Mouse (Mus musculus): ENCODE measurements at regions not wholly inside any gene's neighbourhood (a gene's known extent, or its start where the extent isn't known, plus 50 kb on each side); places are given as distances from the start of the nearest gene placed in this dataset.
A peak's percentile ranks its signal among the peaks of the same experiment; 100 is the strongest.

GRCm38 (mm10) chr4:89621260-89621659 lies 58.0 kb upstream of the Dmrta1 start:
- no peak overlapping the region for H3K4me3 ChIP-seq (replicated peaks; ENCODE audit: extremely low read depth, low read depth, low read length)
- no peak for DNase-seq
- WGBS = 46% methylated on average over 7 of the region's 7 CpGs
- H3K4me1 ChIP-seq (ENCODE audit: control insufficient read depth, insufficient read depth, low read length) = no peaks in the 10 kb centered on the region
- TF ChIP-seq POLR2A (IDR thresholded peaks at IDR 0.05; ENCODE audit: borderline replicate concordance, extremely low read depth, low read depth, low read length) = no peak
- TF ChIP-seq CTCF (IDR thresholded peaks at IDR 0.05; ENCODE audit: insufficient read depth, low read length) = no peak

DNA sequence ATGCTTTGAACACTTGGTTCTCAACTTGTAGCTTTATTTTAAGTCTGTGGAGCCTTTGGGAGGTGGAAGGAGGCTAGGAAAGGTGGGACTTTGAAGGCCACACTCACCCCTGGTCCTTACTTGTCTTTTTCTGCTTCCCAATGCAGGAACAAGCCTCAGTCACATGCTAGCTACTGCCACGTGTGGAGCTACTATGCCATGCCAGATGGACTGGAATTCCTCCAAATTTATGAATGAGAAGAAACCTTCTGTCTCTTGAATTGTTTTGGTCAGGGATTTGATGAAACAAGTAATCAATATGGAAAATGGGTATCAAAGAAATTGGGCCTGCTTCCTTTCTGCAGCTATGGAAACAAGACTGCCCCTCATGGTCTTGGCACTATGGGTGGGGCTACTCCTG lies 74.5 kb upstream of the Dmrta1 start:
- no peaks in the 10 kb centered on the region for H3K4me1 ChIP-seq (ENCODE audit: control insufficient read depth, insufficient read depth, low read length)
- 43% methylated on average over 1 of the region's 1 CpGs for WGBS
- DNase-seq = no peak
- TF ChIP-seq POLR2A (IDR thresholded peaks at IDR 0.05; ENCODE audit: borderline replicate concordance, extremely low read depth, low read depth, low read length) (no peak), CTCF (IDR thresholded peaks at IDR 0.05; ENCODE audit: insufficient read depth, low read length) (no peak)
- H3K4me3 ChIP-seq (replicated peaks; ENCODE audit: extremely low read depth, low read depth, low read length) = no peak overlapping the region

DNA sequence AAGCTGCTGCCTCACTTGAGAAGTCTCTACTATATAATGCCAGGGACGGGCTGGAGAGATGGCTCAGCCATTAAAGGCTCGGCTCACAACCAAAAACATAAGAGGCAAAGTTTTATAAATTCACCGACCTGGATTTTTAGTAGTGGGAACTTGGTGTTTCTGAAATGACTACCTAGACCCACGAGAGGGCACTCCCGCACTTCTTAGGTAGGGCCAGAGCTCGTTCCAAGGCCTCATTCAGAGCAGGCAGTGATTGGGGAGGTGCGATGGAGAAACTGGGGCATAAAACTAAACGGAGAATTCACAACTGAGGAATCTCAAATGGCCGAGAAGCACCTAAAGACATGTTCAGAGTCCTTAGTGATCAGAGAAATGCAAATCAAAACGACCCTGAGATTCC lies 103.7 kb upstream of the Dmrta1 start:
- no peak overlapping the region for H3K4me3 ChIP-seq (replicated peaks; ENCODE audit: extremely low read depth, low read depth, low read length)
- TF ChIP-seq POLR2A (IDR thresholded peaks at IDR 0.05; ENCODE audit: borderline replicate concordance, extremely low read depth, low read depth, low read length) (no peak), CTCF (IDR thresholded peaks at IDR 0.05; ENCODE audit: insufficient read depth, low read length) (no peak)
- H3K4me1 ChIP-seq (ENCODE audit: control insufficient read depth, insufficient read depth, low read length) = no peaks in the 10 kb centered on the region
- WGBS = 14% methylated on average over 10 of the region's 10 CpGs
- DNase-seq = no peak

DNA sequence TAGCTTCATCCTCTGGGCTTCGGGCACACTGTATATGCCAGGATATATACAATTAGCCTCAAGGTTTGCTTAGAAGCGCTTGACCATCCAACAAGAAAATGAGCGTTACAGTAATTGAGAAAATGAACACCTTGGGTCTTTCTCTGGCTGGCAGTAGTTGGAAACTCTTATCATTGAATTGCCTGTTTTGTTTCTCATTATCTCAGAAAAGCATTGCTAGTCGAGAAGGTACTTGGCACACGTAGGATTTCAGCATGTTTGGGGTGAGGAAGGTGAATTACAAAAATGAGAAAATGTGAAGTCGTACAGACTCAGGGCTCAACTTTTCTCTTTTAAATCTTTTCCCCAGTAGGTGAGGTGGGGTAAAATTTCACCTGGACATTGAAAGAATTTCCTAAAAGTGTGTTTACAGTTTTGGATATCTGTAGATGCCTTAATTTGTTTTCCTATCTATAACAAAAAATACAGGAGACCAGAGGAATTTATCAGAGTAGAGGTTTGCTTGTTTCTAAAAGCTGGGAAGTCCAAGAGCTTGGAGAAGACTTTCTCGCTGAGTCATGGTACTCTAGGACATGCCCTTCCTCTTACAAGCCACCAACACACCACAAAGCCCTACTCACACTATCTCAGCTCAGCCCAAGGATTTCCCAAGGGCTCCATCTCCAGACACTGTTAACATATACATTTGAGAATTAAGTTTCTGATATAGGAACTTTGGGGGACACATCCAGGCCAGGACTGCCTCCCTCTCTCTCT lies 124.3 kb upstream of the Dmrta1 start:
- WGBS = 71% methylated on average over 7 of the region's 7 CpGs
- DNase-seq = no peak
- no peak overlapping the region for H3K4me3 ChIP-seq (replicated peaks; ENCODE audit: extremely low read depth, low read depth, low read length)
- no peaks in the 10 kb centered on the region for H3K4me1 ChIP-seq (ENCODE audit: control insufficient read depth, insufficient read depth, low read length)
- no peak for TF ChIP-seq POLR2A (IDR thresholded peaks at IDR 0.05; ENCODE audit: borderline replicate concordance, extremely low read depth, low read depth, low read length)
- TF ChIP-seq CTCF (IDR thresholded peaks at IDR 0.05; ENCODE audit: insufficient read depth, low read length) = no peak

DNA sequence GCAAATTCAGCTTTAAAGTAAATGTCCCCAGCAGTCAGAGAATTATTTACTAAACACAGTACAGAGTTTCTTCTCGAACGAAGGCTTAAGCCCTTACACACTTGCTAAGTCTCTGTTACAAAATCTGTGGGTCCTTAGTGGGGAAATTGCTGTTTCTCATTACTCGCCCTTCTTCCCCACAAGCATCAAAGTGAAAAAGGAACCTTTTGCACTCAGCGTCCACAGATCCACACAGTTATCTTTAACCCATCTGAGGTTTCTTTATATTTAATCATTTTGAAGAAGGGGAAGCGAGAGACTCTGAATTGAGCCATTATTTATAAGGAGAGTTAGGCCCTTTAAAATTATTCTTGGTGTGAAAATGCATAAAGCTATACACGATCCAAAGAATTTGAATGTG lies 126.7 kb upstream of the Dmrta1 start:
- no peaks in the 10 kb centered on the region for H3K4me1 ChIP-seq (ENCODE audit: control insufficient read depth, insufficient read depth, low read length)
- no peak for TF ChIP-seq CTCF (IDR thresholded peaks at IDR 0.05; ENCODE audit: insufficient read depth, low read length)
- TF ChIP-seq POLR2A (IDR thresholded peaks at IDR 0.05; ENCODE audit: borderline replicate concordance, extremely low read depth, low read depth, low read length) = no peak
- no peak for DNase-seq
- H3K4me3 ChIP-seq (replicated peaks; ENCODE audit: extremely low read depth, low read depth, low read length) = no peak overlapping the region
- WGBS = 57% methylated on average over 6 of the region's 6 CpGs

DNA sequence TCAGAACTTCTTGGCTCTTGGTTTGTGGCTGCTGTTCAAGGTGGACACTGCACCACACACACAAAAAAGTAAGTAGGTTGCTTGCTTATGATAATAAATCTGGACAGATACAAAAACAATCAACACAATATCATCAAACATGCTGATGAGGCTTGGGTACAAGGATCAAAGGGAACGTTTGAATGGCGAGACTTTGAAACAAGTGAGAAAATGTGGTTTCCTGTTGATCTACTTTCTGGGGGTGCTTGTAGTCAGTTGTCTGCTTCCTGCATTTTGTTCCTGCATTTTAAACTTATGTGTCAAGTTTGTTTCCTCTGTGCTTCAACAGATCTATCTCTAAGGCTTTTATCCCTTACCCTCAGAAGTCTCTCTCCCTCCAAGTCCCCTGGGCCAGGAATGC lies 128.7 kb upstream of the Dmrta1 start:
- TF ChIP-seq POLR2A (IDR thresholded peaks at IDR 0.05; ENCODE audit: borderline replicate concordance, extremely low read depth, low read depth, low read length) = no peak
- TF ChIP-seq CTCF (IDR thresholded peaks at IDR 0.05; ENCODE audit: insufficient read depth, low read length) = no peak
- no peak overlapping the region for H3K4me3 ChIP-seq (replicated peaks; ENCODE audit: extremely low read depth, low read depth, low read length)
- H3K4me1 ChIP-seq (ENCODE audit: control insufficient read depth, insufficient read depth, low read length) = no peaks in the 10 kb centered on the region
- DNase-seq = no peak
- 53% methylated on average over 2 of the region's 2 CpGs for WGBS

GRCm38 (mm10) chr4:89532462-89532861 lies 146.8 kb upstream of the Dmrta1 start:
- TF ChIP-seq CTCF (IDR thresholded peaks at IDR 0.05; ENCODE audit: insufficient read depth, low read length) (peak; percentile 81), POLR2A (IDR thresholded peaks at IDR 0.05; ENCODE audit: borderline replicate concordance, extremely low read depth, low read depth, low read length) (no peak)
- Histone ChIP-seq H3K4me3 (replicated peaks; ENCODE audit: extremely low read depth, low read depth, low read length) (no peak overlapping the region), H3K4me1 (ENCODE audit: control insufficient read depth, insufficient read depth, low read length) (no peaks in the 10 kb centered on the region)
- WGBS = 8% methylated on average over 4 of the region's 4 CpGs
- DNase-seq = peak; percentile 20

- H3K4me3 ChIP-seq (replicated peaks; ENCODE audit: extremely low read depth, low read depth, low read length) = no peak overlapping the region
- 77% methylated on average over 5 of the region's 5 CpGs for WGBS
- DNase-seq = no peak
- H3K4me1 ChIP-seq (ENCODE audit: control insufficient read depth, insufficient read depth, low read length) = no peaks in the 10 kb centered on the region
- TF ChIP-seq POLR2A (IDR thresholded peaks at IDR 0.05; ENCODE audit: borderline replicate concordance, extremely low read depth, low read depth, low read length) = no peak
- no peak for TF ChIP-seq CTCF (IDR thresholded peaks at IDR 0.05; ENCODE audit: insufficient read depth, low read length)
These were observed 149.0 kb upstream of the Dmrta1 start for GRCm38 (mm10) chr4:89530050-89530911.

DNA sequence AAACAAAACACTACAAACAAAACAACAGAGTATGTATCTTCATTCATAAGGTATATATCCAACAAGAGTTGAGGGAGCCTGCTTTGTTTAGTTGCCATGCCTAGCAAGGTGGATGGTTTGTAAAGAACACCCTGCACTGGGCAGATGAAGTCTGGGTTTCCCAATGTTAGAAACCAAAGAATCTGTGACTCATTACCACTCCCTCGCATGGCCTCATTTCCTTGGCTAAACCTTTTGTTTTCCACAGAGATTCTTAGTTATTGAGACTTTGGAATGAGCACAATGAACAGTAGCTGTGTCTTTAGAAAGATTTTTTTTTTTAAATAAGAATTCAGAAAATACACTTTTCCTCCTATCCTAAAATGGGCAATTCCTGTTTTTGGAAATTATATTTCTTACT lies 151.3 kb upstream of the Dmrta1 start:
- H3K4me1 ChIP-seq (ENCODE audit: control insufficient read depth, insufficient read depth, low read length) = peaks cover 5% of the 10 kb centered on the region
- H3K4me3 ChIP-seq (replicated peaks; ENCODE audit: extremely low read depth, low read depth, low read length) = no peak overlapping the region
- 49% methylated on average over 1 of the region's 1 CpGs for WGBS
- TF ChIP-seq POLR2A (IDR thresholded peaks at IDR 0.05; ENCODE audit: borderline replicate concordance, extremely low read depth, low read depth, low read length) = no peak
- no peak for TF ChIP-seq CTCF (IDR thresholded peaks at IDR 0.05; ENCODE audit: insufficient read depth, low read length)
- DNase-seq = no peak
